Mouse (Mus musculus) lung, embryonic 14.5 days (tissue): ENCODE results near the gene Mpv17l2. TPM values are rescaled to one million over a fixed set of nuclear protein-coding genes. Genes with fewer than 3 reads are reported as not detected.

ENCODE experiments used
- ATAC-seq: fragments of 200-750 bp; cut with Nextera tagmentation; 2 replicates; pipeline ENCODE4 v1.8.0; 2017; ENCODE audit warnings: mild to moderate bottlenecking, moderate TSS enrichment, moderate library complexity; ENCODE audit not compliant: insufficient read depth
- DNase-seq: peaks from one replicate; pipeline ENCODE4 v3.0.0-alpha.2; 2015
- H3K27ac ChIP-seq: fragments of 300-500 bp; sonication (generic); 2 replicates; pipeline ENCODE4 v1.5.1; 2014; ENCODE audit warnings: low read depth, mild to moderate bottlenecking, moderate library complexity
- H3K27me3 ChIP-seq: fragments of 300-500 bp; sonication (generic); 2 replicates; pipeline ENCODE4 v1.6.1; 2014; ENCODE audit warnings: low read length, control low read depth; ENCODE audit not compliant: insufficient read depth
- H3K36me3 ChIP-seq: fragments of 300-500 bp; sonication (generic); 2 replicates; pipeline ENCODE4 v1.6.1; 2014; ENCODE audit warnings: control low read depth; ENCODE audit not compliant: insufficient read depth
- H3K4me1 ChIP-seq: fragments of 300-500 bp; sonication (generic); 2 replicates; pipeline ENCODE4 v1.6.1; 2014; ENCODE audit warnings: antibody characterized with exemption, control low read depth; ENCODE audit not compliant: insufficient read depth
- H3K4me2 ChIP-seq: fragments of 300-500 bp; sonication (generic); 2 replicates; pipeline ENCODE4 v1.6.1; 2014; ENCODE audit warnings: mild to moderate bottlenecking
- H3K4me3 ChIP-seq: fragments of 300-500 bp; sonication (generic); 2 replicates; pipeline ENCODE4 v1.5.1; 2014; ENCODE audit warnings: low read depth, low read length
- H3K9ac ChIP-seq: fragments of 300-500 bp; sonication (generic); 2 replicates; pipeline ENCODE4 v1.6.1; 2014
- H3K9me3 ChIP-seq: fragments of 300-500 bp; sonication (generic); 2 replicates; pipeline ENCODE4 v1.6.1; 2016; ENCODE audit warnings: low read depth, low read length, control low read depth
- CTCF ChIP-seq: IDR thresholded peaks from 2 replicates; pipeline ENCODE4 v1.5.1; 2016; ENCODE audit warnings: antibody characterized with exemption, low read depth
- WGBS: fragments of 180-500 bp; shearing (Covaris S2); extraction: QIAGEN DNeasy Blood & Tissue Kit; methylation state at CpG from one replicate; pipeline ENCODE4 v1.1.7; 2014; 5-methylcytosine and 5-hydroxymethylcytosine counted together
- polyA plus RNA-seq: library from polyadenylated mRNA; unstranded; fragments of >200 nt; fragmentation: Nextera tagmentation; extraction: Ambion mirVana; gene quantifications from 2 replicates; pipeline ENCODE4 v1.2.1, GENCODE M21; 2014

Gene Mpv17l2
- polyA plus RNA-seq, 1 experiment from 2014 or later, result 27.9 TPM

GRCm38 (mm10) chr8:70756476-70757040 lies 4.2 kb downstream of the Mpv17l2 start:
- Histone ChIP-seq H3K27me3 (no peaks in the 10 kb centered on the region), H3K27ac (no peak overlapping the region), H3K36me3 (peaks cover 18% of the 10 kb centered on the region; the same call in 1 of the 2 replicates), H3K9me3 (no peaks in the 10 kb centered on the region), H3K4me3 (no peak overlapping the region), H3K4me2 (no peak overlapping the region), H3K4me1 (peaks cover 30% of the 10 kb centered on the region), H3K9ac (no peak overlapping the region)
- ATAC-seq (no peak), DNase-seq (no peak)
- TF ChIP-seq CTCF, result no peak
- 86% methylated on average over 6 of the region's 6 CpGs for WGBS

GRCm38 (mm10) chr8:70755661-70756475 lies 4.9 kb downstream of the Mpv17l2 start:
- H3K27me3 ChIP-seq, result no peaks in the 10 kb centered on the region
- TF ChIP-seq CTCF, result no peak
- H3K4me2 ChIP-seq, result peak overlapping the region; percentile 99
- H3K4me3 ChIP-seq, result peak overlapping the region; percentile 64
- peak overlapping the region; percentile 74; the same call in 1 of the 2 replicates for H3K9ac ChIP-seq
- no peaks in the 10 kb centered on the region for H3K9me3 ChIP-seq
- peaks cover 30% of the 10 kb centered on the region for H3K4me1 ChIP-seq
- no peak overlapping the region for H3K27ac ChIP-seq
- 80% methylated on average over 24 of the region's 24 CpGs for WGBS
- ATAC-seq (no peak), DNase-seq (no peak)
- H3K36me3 ChIP-seq, result peaks cover 18% of the 10 kb centered on the region; the same call in 1 of the 2 replicates

- no peaks in the 10 kb centered on the region for H3K27me3 ChIP-seq
- DNase-seq, result peak; percentile 63
- H3K4me3 ChIP-seq, result peak overlapping the region; percentile 64
- no peak for TF ChIP-seq CTCF
- H3K9ac ChIP-seq, result peak overlapping the region; percentile 74
- no peaks in the 10 kb centered on the region for H3K9me3 ChIP-seq
- peaks cover 28% of the 10 kb centered on the region for H3K4me1 ChIP-seq
- H3K4me2 ChIP-seq, result peak overlapping the region; percentile 99
- H3K27ac ChIP-seq, result peak overlapping the region; percentile 54; the same call in 1 of the 2 replicates
- peak; percentile 45 for ATAC-seq
- WGBS, result 15% methylated on average over 50 of the region's 50 CpGs
- H3K36me3 ChIP-seq, result peaks cover 18% of the 10 kb centered on the region; the same call in 1 of the 2 replicates
Observed at GRCm38 (mm10) chr8:70754871-70755660, 5.7 kb downstream of the Mpv17l2 start.

- 8% methylated on average over 37 of the region's 37 CpGs for WGBS
- peaks cover 18% of the 10 kb centered on the region; the same call in 1 of the 2 replicates for H3K36me3 ChIP-seq
- peaks cover under 1% of the 10 kb centered on the region; the same call in 1 of the 2 replicates for H3K27me3 ChIP-seq
- TF ChIP-seq CTCF, result no peak
- no peaks in the 10 kb centered on the region for H3K9me3 ChIP-seq
- H3K4me3 ChIP-seq, result peak within 1 kb of the TSS; percentile 64
- H3K9ac ChIP-seq, result peak within 1 kb of the TSS; percentile 74
- ATAC-seq (peak; percentile 98), DNase-seq (peak; percentile 99)
- peak within 1 kb of the TSS; percentile 75 for H3K27ac ChIP-seq
- H3K4me2 ChIP-seq, result peak within 1 kb of the TSS; percentile 99
- H3K4me1 ChIP-seq, result peaks cover 22% of the 10 kb centered on the region; the same call in 1 of the 2 replicates
Observed at GRCm38 (mm10) chr8:70754043-70754870, 6.5 kb downstream of the Mpv17l2 start, which contains the start of gene Rab3a. Gene Rab3a, plus strand, starts transcription at chr8:70754679.

GRCm38 (mm10) chr8:70753151-70753550 lies 7.6 kb downstream of the Mpv17l2 start:
- no peaks in the 10 kb centered on the region for H3K9me3 ChIP-seq
- peaks cover 16% of the 10 kb centered on the region; the same call in 1 of the 2 replicates for H3K36me3 ChIP-seq
- H3K9ac ChIP-seq, result peak overlapping the region; percentile 1; the same call in 1 of the 2 replicates
- peak overlapping the region; percentile 52 for H3K4me2 ChIP-seq
- 15% methylated on average over 21 of the region's 21 CpGs for WGBS
- peak overlapping the region; percentile 75 for H3K27ac ChIP-seq
- no peak for TF ChIP-seq CTCF
- peaks cover 12% of the 10 kb centered on the region; the same call in 1 of the 2 replicates for H3K27me3 ChIP-seq
- ATAC-seq (no peak), DNase-seq (peak; percentile 86)
- H3K4me3 ChIP-seq, result peak overlapping the region; percentile 1
- H3K4me1 ChIP-seq, result peaks cover 22% of the 10 kb centered on the region; the same call in 1 of the 2 replicates
